Mouse (Mus musculus) lung, postnatal 10 days (tissue): ENCODE data around the gene Gm6526.
"Not testable (repeated sequence)": the region's sequence is repeated elsewhere in the genome, so short reads cannot be mapped to it uniquely, and the experiment has no call there.

Experiments
- DNase-seq: peaks from one replicate; pipeline ENCODE4 v3.0.0; 2021

The Gm6526 gene

DNA sequence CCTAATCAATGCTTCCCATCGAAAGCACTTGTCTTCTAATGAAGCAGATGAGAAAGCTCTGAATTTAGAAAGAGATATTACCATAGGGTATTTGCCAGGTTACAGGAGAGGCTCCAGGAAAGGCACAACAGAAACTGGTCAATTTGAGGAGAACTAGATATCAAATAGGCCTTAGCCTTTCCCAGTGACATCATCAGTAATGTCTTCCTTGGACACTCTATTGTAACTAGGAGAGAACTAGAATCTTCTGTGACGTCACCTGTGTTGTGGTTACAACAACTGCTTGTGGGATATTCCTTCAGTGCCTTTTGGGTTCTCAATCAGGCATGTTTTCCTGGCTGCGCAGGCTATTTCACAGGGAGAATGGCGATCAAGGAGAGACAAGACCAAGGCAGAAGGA is at the start of gene Gm6526:
Gene Gm6526 (plus strand): TSS at position 301 of the 400 bp plus-strand sequence.
- DNase-seq = not testable (repeated sequence)

DNA sequence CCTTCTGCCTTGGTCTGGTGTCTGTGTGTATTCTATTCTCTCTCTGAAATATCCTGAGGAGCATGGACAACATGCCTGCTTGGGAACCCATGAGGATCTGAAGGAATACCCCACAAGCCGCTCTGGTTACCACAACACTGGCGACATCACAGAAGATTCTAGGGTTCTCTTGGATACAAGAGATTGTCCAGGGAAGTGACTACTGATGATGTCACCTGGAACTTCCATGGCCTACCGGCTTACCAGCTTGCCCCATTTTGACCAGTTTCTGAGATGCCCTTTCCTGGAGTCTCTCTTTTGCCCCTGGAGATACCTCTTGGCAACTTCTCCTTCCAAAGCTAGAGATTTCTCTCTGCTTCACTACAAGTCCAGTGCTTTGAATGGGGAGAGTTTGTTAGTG is 20.3 kb upstream of the Gm6526 start, which contains the start of gene Gm16506:
Gene Gm16506 (minus strand): TSS at position 101 of the 400 bp plus-strand sequence.
- DNase-seq = not testable (repeated sequence)

DNA sequence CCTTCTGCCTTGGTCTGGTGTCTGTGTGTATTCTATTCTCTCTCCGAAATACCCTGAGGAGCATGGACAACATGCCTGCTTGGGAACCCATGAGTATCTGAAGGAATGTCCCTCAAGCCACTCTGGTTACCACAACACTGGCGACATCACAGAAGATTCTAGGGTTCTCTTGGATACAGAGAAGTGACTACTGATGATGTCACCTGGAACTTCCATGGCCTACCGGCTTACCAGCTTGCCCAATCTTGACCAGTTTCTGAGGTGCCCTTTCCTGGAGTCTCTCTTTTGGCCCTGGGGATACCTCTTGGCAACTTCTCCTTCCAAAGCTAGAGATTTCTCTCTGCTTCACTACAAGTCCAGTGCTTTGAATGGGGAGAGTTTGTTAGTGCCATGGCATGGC is 37.0 kb downstream of the Gm6526 start, which contains the start of gene Gm8180:
Gene Gm8180 (minus strand): TSS at position 101 of the 400 bp plus-strand sequence.
- not testable (repeated sequence) for DNase-seq

DNA sequence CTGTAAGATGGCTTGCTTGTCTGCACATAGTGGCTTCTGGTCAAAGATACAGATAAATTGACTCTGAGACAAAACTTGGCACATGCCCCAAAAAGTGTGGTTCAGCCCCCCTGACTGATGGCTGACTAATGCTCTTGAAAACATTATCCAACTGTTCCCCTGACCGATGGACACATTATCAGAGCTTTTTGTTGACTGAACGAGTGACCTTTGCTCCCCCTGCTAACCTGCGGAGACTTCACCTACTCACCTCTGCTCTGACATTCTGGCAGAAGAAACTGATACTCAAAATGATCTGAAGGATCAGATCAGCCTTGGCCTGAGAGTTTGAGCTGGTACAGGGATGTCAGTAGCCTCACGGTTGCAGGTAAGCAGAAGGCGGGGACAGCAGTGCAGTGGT is 46.1 kb downstream of the Gm6526 start:
- not testable (repeated sequence) for DNase-seq

DNA sequence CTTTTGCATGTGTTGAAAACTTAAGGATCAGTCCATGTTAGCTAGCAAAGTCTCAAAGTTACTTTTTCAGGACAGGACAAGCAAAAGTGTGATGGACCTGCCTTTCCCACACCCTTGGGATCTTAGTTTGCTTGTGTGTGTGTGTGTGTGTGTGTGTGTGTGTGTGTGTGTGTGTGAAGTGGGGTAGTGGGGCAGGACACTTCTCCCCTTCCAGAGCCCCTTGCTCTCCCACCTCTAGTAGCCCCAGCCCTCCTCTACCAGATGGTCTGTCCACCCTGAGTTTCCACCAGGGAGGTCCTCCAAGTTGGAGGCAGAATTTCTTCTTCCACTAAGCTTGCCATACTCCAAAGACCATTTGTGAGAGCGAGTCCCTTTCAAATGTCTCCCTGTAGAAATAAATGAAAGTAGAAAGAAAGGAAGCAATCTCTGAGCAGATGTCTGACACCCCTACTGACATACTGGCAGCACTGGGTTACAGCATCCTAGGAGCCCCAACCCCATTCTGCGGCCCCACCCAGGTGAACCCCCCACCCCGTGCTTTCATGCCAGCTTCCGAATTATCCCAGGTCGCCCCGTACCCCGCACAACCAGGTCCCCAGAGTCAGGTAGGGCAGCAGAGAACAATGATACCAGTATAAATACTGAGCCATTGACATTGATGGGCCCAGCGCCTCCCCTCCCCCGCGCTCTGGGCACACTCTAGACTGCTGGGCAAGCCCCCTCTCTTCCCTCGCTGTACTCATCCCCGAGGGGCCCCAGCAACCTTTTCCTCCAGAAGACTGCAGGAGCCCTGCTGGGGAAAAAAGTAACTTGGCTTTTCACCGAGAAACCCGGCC is 48.6 kb downstream of the Gm6526 start:
- DNase-seq = no peak

DNA sequence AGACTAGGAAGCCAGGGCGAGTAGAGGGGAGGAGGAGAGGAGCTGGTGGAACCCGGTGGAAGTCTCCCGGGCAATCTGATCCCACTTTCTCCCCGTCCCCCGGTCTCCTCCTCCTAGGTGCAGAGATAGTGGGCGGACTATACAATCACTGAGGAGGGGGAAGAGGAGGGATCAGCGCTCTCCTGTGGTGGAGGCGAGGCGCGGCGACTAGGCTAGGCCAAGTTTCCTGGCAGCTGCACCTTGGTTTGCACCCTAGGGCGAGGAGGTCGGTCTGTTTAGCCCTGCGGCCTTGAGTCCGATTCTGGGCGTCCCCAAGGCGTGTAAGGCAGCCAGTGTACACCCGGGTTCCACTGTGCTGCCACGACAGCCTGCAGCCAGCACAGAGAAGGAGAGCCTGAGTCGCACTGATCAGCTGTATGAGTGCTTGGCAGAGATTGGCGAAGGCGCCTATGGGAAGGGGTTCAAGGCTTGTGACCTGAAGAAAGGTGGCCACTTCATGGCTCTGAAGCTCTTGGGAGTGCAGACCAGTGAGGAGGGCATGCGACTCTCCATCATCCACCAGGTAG is 49.3 kb downstream of the Gm6526 start:
- not testable (repeated sequence) for DNase-seq

DNA sequence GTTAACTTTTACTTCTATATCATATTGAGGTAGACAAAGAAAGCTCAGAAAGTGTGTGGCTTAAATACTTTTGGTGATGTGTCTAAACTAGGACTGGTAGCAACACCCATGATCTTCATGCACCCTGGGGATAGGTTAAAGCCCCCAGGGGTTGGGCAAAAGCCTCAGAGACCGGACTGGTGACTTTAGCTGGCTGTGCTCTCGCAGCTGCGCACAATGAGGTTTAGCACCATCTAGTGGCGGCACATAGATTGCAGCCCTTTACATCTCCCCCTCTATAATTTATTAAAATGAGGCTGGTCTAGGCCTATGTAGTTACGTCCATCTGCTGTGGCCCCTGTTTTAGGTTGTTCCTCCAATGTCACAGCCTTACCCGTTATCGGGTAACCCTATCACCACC is 56.8 kb downstream of the Gm6526 start:
- not testable (repeated sequence) for DNase-seq
